Mouse (Mus musculus) E14TG2a.4 (cell line): Measurements from ENCODE around the gene Slc22a23.

Experiments used
- H3K27me3 ChIP-seq: 2 replicates; pipeline ENCODE4 v1.6.1; 2014; ENCODE audit warnings: low read length, control low read depth; ENCODE audit not compliant: insufficient read depth
- H3K36me3 ChIP-seq: 2 replicates; pipeline ENCODE4 v1.6.1; 2014; ENCODE audit warnings: low read length, control low read depth; ENCODE audit not compliant: insufficient read depth
- H3K4me1 ChIP-seq: replicated peaks from 2 replicates; pipeline ENCODE4 v1.6.1; 2014; ENCODE audit warnings: low read depth, low read length, control low read depth
- H3K4me3 ChIP-seq: replicated peaks from 2 replicates; pipeline ENCODE4 v1.5.1; 2014; ENCODE audit warnings: mild to moderate bottlenecking, low read length
- H3K9me3 ChIP-seq: 2 replicates; pipeline ENCODE4 v1.6.1; 2014; ENCODE audit warnings: low read length, control low read depth
- CTCF ChIP-seq: conservative IDR thresholded peaks from 2 replicates; pipeline ENCODE4 v1.5.1; 2014; ENCODE audit warnings: low read length
- NANOG ChIP-seq: IDR thresholded peaks from 2 replicates; pipeline ENCODE4 v1.6.1; 2014; ENCODE audit warnings: borderline replicate concordance, low read length, mixed read lengths
- POU5F1 ChIP-seq: IDR thresholded peaks from 2 replicates; pipeline ENCODE4 v1.6.1; 2014; ENCODE audit warnings: low read length, borderline replicate concordance

The Slc22a23 gene

GRCm38 (mm10) chr13:34332762-34333161, 12.2 kb downstream of the Slc22a23 start:
- H3K36me3 ChIP-seq, result no peaks in the 10 kb centered on the region
- H3K4me1 ChIP-seq, result 0 out of 2 replicates have a peak, but pooled peaks cover 3% of the 10 kb centered on the region
- no peaks in the 10 kb centered on the region for H3K9me3 ChIP-seq
- H3K27me3 ChIP-seq, result no peaks in the 10 kb centered on the region
- TF ChIP-seq CTCF, result no peak
- no peak for TF ChIP-seq NANOG
- TF ChIP-seq POU5F1, result no peak
- H3K4me3 ChIP-seq, result no peak overlapping the region

- no peak for TF ChIP-seq CTCF
- TF ChIP-seq NANOG, result no peak
- TF ChIP-seq POU5F1, result no peak
- 0 out of 2 replicates have a peak, but pooled peaks cover 3% of the 10 kb centered on the region for H3K4me1 ChIP-seq
- H3K36me3 ChIP-seq, result no peaks in the 10 kb centered on the region
- H3K9me3 ChIP-seq, result no peaks in the 10 kb centered on the region
- H3K27me3 ChIP-seq, result no peaks in the 10 kb centered on the region
- no peak overlapping the region for H3K4me3 ChIP-seq
Measured at GRCm38 (mm10) chr13:34331399-34332186, 13.4 kb downstream of the Slc22a23 start.

GRCm38 (mm10) chr13:34329589-34329988, 15.4 kb downstream of the Slc22a23 start:
- no peak overlapping the region for H3K4me3 ChIP-seq
- H3K27me3 ChIP-seq, result no peaks in the 10 kb centered on the region

DNA sequence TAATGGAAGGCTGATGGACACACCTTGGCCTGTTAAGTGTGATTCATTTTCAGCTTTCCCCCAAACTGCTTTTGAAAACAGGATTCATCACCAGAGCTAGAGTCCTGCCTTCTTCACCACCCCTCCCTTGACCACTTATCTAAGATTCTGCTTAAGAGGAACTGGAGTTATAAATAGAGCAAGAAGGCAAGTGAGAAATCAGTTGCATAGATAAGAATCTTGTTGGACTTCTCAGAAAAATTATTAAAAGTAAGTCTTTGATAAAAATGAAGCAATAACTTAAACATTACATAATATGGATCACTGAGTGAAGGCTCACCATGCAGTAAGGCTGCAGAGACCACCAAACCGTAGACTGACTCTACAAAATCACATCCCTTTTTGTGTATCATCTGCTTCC, 18.0 kb downstream of the Slc22a23 start:
- H3K4me1 ChIP-seq, result 0 out of 2 replicates have a peak, but pooled peaks cover 3% of the 10 kb centered on the region

More at GRCm38 (mm10) chr13:34329589-34329988, 15.4 kb downstream of the Slc22a23 start:
- Histone ChIP-seq H3K9me3 (no peaks in the 10 kb centered on the region), H3K36me3 (no peaks in the 10 kb centered on the region), H3K4me1 (0 out of 2 replicates have a peak, but pooled peaks cover 3% of the 10 kb centered on the region)
- TF ChIP-seq POU5F1 (no peak), CTCF (no peak), NANOG (no peak)

GRCm38 (mm10) chr13:34323361-34323760, 21.6 kb downstream of the Slc22a23 start:
- H3K4me3 ChIP-seq, result no peak overlapping the region
- no peaks in the 10 kb centered on the region for H3K27me3 ChIP-seq
- no peaks in the 10 kb centered on the region for H3K4me1 ChIP-seq
- H3K36me3 ChIP-seq, result no peaks in the 10 kb centered on the region
- TF ChIP-seq CTCF, result no peak
- TF ChIP-seq POU5F1, result no peak
- TF ChIP-seq NANOG, result no peak
- H3K9me3 ChIP-seq, result no peaks in the 10 kb centered on the region; the same call in 1 of the 2 replicates

More for the DNA sequence above, 18.0 kb downstream of the Slc22a23 start:
- no peaks in the 10 kb centered on the region for H3K9me3 ChIP-seq
- TF ChIP-seq NANOG (no peak), POU5F1 (no peak), CTCF (no peak)
- H3K4me3 ChIP-seq, result no peak overlapping the region
- no peaks in the 10 kb centered on the region for H3K36me3 ChIP-seq
- no peaks in the 10 kb centered on the region for H3K27me3 ChIP-seq

- Histone ChIP-seq H3K36me3 (no peaks in the 10 kb centered on the region), H3K4me3 (no peak overlapping the region), H3K9me3 (no peaks in the 10 kb centered on the region; the same call in 1 of the 2 replicates), H3K27me3 (no peaks in the 10 kb centered on the region), H3K4me1 (no peaks in the 10 kb centered on the region)
- no peak for TF ChIP-seq CTCF
- no peak for TF ChIP-seq POU5F1
- TF ChIP-seq NANOG, result no peak
Measured at GRCm38 (mm10) chr13:34320482-34320881, 24.5 kb downstream of the Slc22a23 start.

DNA sequence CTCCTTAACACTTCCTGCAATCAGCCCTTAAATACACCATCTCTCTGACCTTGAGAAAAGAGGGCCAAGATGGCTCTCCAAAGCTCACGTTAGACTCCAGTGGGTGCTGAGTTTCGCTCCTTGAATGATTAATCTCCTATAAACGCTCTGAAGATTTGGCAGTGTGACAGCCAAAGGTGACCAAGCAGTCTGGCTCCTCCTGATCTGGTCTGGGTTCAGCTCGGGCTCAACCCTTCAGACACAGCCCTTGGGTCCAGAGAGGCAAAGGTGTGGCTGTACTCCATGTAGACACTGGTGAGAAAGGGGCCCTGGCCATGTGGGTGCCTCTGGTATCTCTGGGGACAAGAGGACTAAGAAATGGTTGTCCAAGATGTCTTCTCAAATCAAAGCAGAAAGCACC, 27.9 kb downstream of the Slc22a23 start:
- H3K4me3 ChIP-seq, result no peak overlapping the region
- H3K27me3 ChIP-seq, result no peaks in the 10 kb centered on the region
- no peaks in the 10 kb centered on the region; the same call in 1 of the 2 replicates for H3K9me3 ChIP-seq
- TF ChIP-seq POU5F1, result no peak
- H3K4me1 ChIP-seq, result no peaks in the 10 kb centered on the region
- no peaks in the 10 kb centered on the region for H3K36me3 ChIP-seq

GRCm38 (mm10) chr13:34316511-34316910, 28.5 kb downstream of the Slc22a23 start:
- no peak overlapping the region for H3K4me3 ChIP-seq
- H3K4me1 ChIP-seq, result no peaks in the 10 kb centered on the region
- no peak for TF ChIP-seq NANOG
- no peak for TF ChIP-seq CTCF
- no peak for TF ChIP-seq POU5F1
- no peaks in the 10 kb centered on the region for H3K36me3 ChIP-seq
- H3K27me3 ChIP-seq, result no peaks in the 10 kb centered on the region
- no peaks in the 10 kb centered on the region; the same call in 1 of the 2 replicates for H3K9me3 ChIP-seq
